In genomic region chr3:121287151-121287550, GRCm38 (mm10) we compare ENCODE assay signal across 20 mouse cellular contexts. TPM values are rescaled to one million over a fixed set of nuclear protein-coding genes. Genes with fewer than 3 reads are reported as not detected.
DNase-seq lines count a peak whose midpoint lies in the region; ATAC-seq and TF ChIP-seq lines count a peak whose summit lies in the region.
"Had no signal": no experiment of that assay in that cellular context is flagged by ENCODE, and none has a peak within 500 bp of the region (broad histone marks: within the 10 kb centered on the region; RNA-seq: fewer than 3 reads in every experiment).

No protein-coding gene starts in this region.

- no peaks in the 10 kb centered on the region for H3K27me3 ChIP-seq in intestine, postnatal 0 days (replicated peaks; ENCODE audit: control insufficient read depth, insufficient read depth, low read length)
- no peaks in the 10 kb centered on the region for H3K27me3 ChIP-seq in intestine, embryonic 16.5 days (replicated peaks; ENCODE audit: control insufficient read depth, insufficient read depth, low read length)
- H3K27me3 ChIP-seq in liver, postnatal 0 days (ENCODE audit: insufficient read depth, low read length): no peaks in the 10 kb centered on the region
- H3K27me3 ChIP-seq: embryonic facial prominence, embryonic 12.5 days; forebrain, embryonic 13.5 days; limb, embryonic 15.5 days had no signal

- 93% methylated on average over 2 of the region's 2 CpGs for WGBS in intestine, postnatal 0 days
- 94% methylated on average over 2 of the region's 2 CpGs for WGBS in intestine, embryonic 16.5 days
- WGBS in liver, postnatal 0 days (ENCODE audit: insufficient replicate concordance): 82% methylated on average over 2 of the region's 2 CpGs

- no peak overlapping the region for H3K9ac ChIP-seq in intestine, postnatal 0 days (ENCODE audit: low read depth, low read length)
- H3K9ac ChIP-seq in intestine, embryonic 16.5 days (ENCODE audit: low read depth, low read length): no peak overlapping the region
- H3K9ac ChIP-seq in liver, postnatal 0 days (replicated peaks): no peak overlapping the region
- H3K9ac ChIP-seq: embryonic facial prominence, embryonic 12.5 days; forebrain, embryonic 13.5 days; limb, embryonic 15.5 days had no signal

- no peak overlapping the region for H3K27ac ChIP-seq in intestine, postnatal 0 days (ENCODE audit: low read depth, low read length)
- H3K27ac ChIP-seq in intestine, embryonic 16.5 days (ENCODE audit: low read length): no peak overlapping the region
- no peak overlapping the region for H3K27ac ChIP-seq in liver, postnatal 0 days (ENCODE audit: low read depth)
- H3K27ac ChIP-seq: embryonic facial prominence, embryonic 12.5 days; forebrain, embryonic 13.5 days; heart, embryonic 10.5 days; limb, embryonic 15.5 days had no signal

- ATAC-seq in intestine, postnatal 0 days: no peak
- no peak for ATAC-seq in intestine, embryonic 16.5 days
- no peak for ATAC-seq in liver, postnatal 0 days
- ATAC-seq in activated CD4-positive, CD25-positive, alpha-beta regulatory T cell, adult 4 months: no peak
- ATAC-seq: CD4-positive, CD25-positive, alpha-beta regulatory T cell, adult 4 months; forebrain, embryonic 13.5 days; inflammation-experienced regulatory T-cells, adult 6 months had no signal

- no peak for TF ChIP-seq EP300 in liver, postnatal 0 days (IDR thresholded peaks at IDR 0.05; ENCODE audit: low read depth)

- no peak overlapping the region for H3K4me2 ChIP-seq in intestine, postnatal 0 days (replicated peaks; ENCODE audit: low read depth)
- no peak overlapping the region for H3K4me2 ChIP-seq in intestine, embryonic 16.5 days (ENCODE audit: low read depth, low read length)
- no peak overlapping the region for H3K4me2 ChIP-seq in liver, postnatal 0 days (ENCODE audit: low read depth, low read length)
- H3K4me2 ChIP-seq: embryonic facial prominence, embryonic 12.5 days; forebrain, embryonic 13.5 days; limb, embryonic 15.5 days had no signal

- peak; percentile 49 for TF ChIP-seq CTCF in intestine, postnatal 0 days (IDR thresholded peaks at IDR 0.05; ENCODE audit: low read depth)
- peak; percentile 53 for TF ChIP-seq CTCF in liver, postnatal 0 days (IDR thresholded peaks at IDR 0.05; ENCODE audit: low read depth)

- H3K4me3 ChIP-seq in intestine, postnatal 0 days (ENCODE audit: low read depth, low read length): no peak overlapping the region
- H3K4me3 ChIP-seq in intestine, embryonic 16.5 days (ENCODE audit: low read length): no peak overlapping the region
- H3K4me3 ChIP-seq in liver, postnatal 0 days (ENCODE audit: low read depth, low read length): no peak overlapping the region
- H3K4me3 ChIP-seq: embryonic facial prominence, embryonic 12.5 days; erythroblast, embryonic 14.5 days; forebrain, embryonic 13.5 days; heart, embryonic 10.5 days; limb, embryonic 15.5 days; myocyte had no signal

- H3K4me1 ChIP-seq in intestine, postnatal 0 days (replicated peaks; ENCODE audit: control insufficient read depth, insufficient read depth, low read length): no peaks in the 10 kb centered on the region
- peaks cover 2% of the 10 kb centered on the region; the same call in 1 of the 2 replicates for H3K4me1 ChIP-seq in intestine, embryonic 16.5 days (ENCODE audit: control insufficient read depth, insufficient read depth, low read length)
- peaks cover 17% of the 10 kb centered on the region for H3K4me1 ChIP-seq in liver, postnatal 0 days (ENCODE audit: insufficient read depth)

- H3K36me3 ChIP-seq in intestine, postnatal 0 days (ENCODE audit: control insufficient read depth, insufficient read depth): no peaks in the 10 kb centered on the region
- H3K36me3 ChIP-seq in intestine, embryonic 16.5 days (ENCODE audit: control insufficient read depth, insufficient read depth, low read length): no peaks in the 10 kb centered on the region
- no peaks in the 10 kb centered on the region for H3K36me3 ChIP-seq in liver, postnatal 0 days (replicated peaks; ENCODE audit: insufficient read depth, low read length)
- H3K36me3 ChIP-seq: embryonic facial prominence, embryonic 12.5 days; heart, embryonic 10.5 days; limb, embryonic 15.5 days had no signal

- DNase-seq in liver, postnatal 0 days: no peak
- DNase-seq in liver: no peak
- peak; percentile 51 for DNase-seq in thymus, postnatal 4 days
- DNase-seq in thymus, postnatal 0 days (ENCODE audit: low spot score): no peak
- DNase-seq: adrenal gland, postnatal 36 days; cerebellum, adult 8-10 months; gastrocnemius, postnatal 36 days; layer of hippocampus, postnatal 36 days; midbrain, embryonic 14.5 days had no signal

- no peaks in the 10 kb centered on the region for H3K9me3 ChIP-seq in intestine, postnatal 0 days (ENCODE audit: control insufficient read depth)
- H3K9me3 ChIP-seq in intestine, embryonic 16.5 days (ENCODE audit: control insufficient read depth, low read length): no peaks in the 10 kb centered on the region
- no peaks in the 10 kb centered on the region for H3K9me3 ChIP-seq in liver, postnatal 0 days (ENCODE audit: low read length)
- H3K9me3 ChIP-seq: embryonic facial prominence, embryonic 12.5 days; forebrain, embryonic 13.5 days; heart, embryonic 10.5 days; limb, embryonic 15.5 days had no signal

RNA-seq across cellular contexts. Expression of gene Tmem56, which starts 4.3 kb away (rescaled TPM):
- 6.0 and 6.8 TPM in 2 replicates for polyA plus RNA-seq in intestine, postnatal 0 days (2015; fragmentation: Nextera tagmentation; extraction: Ambion mirVana)
- 1.3 TPM in 2 replicates for polyA plus RNA-seq in intestine, embryonic 16.5 days (2015; fragmentation: Nextera tagmentation; extraction: Ambion mirVana)
- polyA plus RNA-seq in liver, postnatal 0 days (2015; fragmentation: Nextera tagmentation; extraction: Ambion mirVana): 21.9 and 24.1 TPM in 2 replicates
- 0.24 and 0.35 TPM in 2 replicates for polyA plus RNA-seq in thymus, postnatal 0 days (2015; fragmentation: Nextera tagmentation; extraction: Ambion mirVana)
- polyA plus RNA-seq in activated CD4-positive, CD25-positive, alpha-beta regulatory T cell, adult 4 months (2017; shearing (Covaris generic)): under 1 TPM in 1 of 2 experiments, not detected in 1; 0.11 TPM
- polyA plus RNA-seq: CD4-positive, CD25-positive, alpha-beta regulatory T cell, adult 4 months; inflammation-experienced regulatory T-cells, adult 6 months had no signal

RNA-seq across cellular contexts. Expression of gene Alg14, which starts 4.4 kb away (rescaled TPM):
- 25.6 and 26.1 TPM in 2 replicates for polyA plus RNA-seq in intestine, postnatal 0 days (2015; fragmentation: Nextera tagmentation; extraction: Ambion mirVana)
- 39.5 and 41.3 TPM in 2 replicates for polyA plus RNA-seq in intestine, embryonic 16.5 days (2015; fragmentation: Nextera tagmentation; extraction: Ambion mirVana)
- polyA plus RNA-seq in liver, postnatal 0 days (2015; fragmentation: Nextera tagmentation; extraction: Ambion mirVana): 20.1 and 21.3 TPM in 2 replicates
- polyA plus RNA-seq in thymus, postnatal 0 days (2015; fragmentation: Nextera tagmentation; extraction: Ambion mirVana): 24.3 and 28.1 TPM in 2 replicates
- polyA plus RNA-seq in activated CD4-positive, CD25-positive, alpha-beta regulatory T cell, adult 4 months (2017; shearing (Covaris generic)): 10 to 100 TPM; 13.7 to 21.5 TPM
